Mouse (Mus musculus): ENCODE measurements around the gene Cbx6. TPM values are rescaled to one million over a fixed set of nuclear protein-coding genes. Genes with fewer than 3 reads are reported as not detected.
A peak's percentile ranks its signal among the peaks of the same experiment; 100 is the strongest.

Gene Cbx6
- 11.1 and 19.9 TPM in 2 replicates for polyA plus RNA-seq (2012; rRNA removed)

GRCm38 (mm10) chr15:79834130-79834880 lies at the start of gene Cbx6, which contains the start of gene Npcd:
Cbx6 (minus strand) TSS chr15:79834688.
Npcd (minus strand) TSS chr15:79834237.
- H3K4me3 ChIP-seq (ENCODE audit: low read depth, low read length), result peak within 1 kb of the TSS; percentile 82
- no peaks in the 10 kb centered on the region for H3K27me3 ChIP-seq (ENCODE audit: control insufficient read depth, insufficient read depth, low read length)
- TF ChIP-seq POLR2A (IDR thresholded peaks at IDR 0.05; ENCODE audit: low read depth, low read length) (peak; percentile 47), CTCF (IDR thresholded peaks at IDR 0.05; ENCODE audit: extremely low read depth, insufficient read length, insufficient replicate concordance, low read depth, low read length) (no peak)
- H3K27ac ChIP-seq (ENCODE audit: insufficient read depth, low read depth, low read length), result no peak within 1 kb of the TSS
- 4% methylated on average over 57 of the region's 58 CpGs for WGBS
- H3K36me3 ChIP-seq (ENCODE audit: control insufficient read depth, insufficient read depth, low read length), result no peaks in the 10 kb centered on the region
- H3K4me1 ChIP-seq (ENCODE audit: control insufficient read depth, insufficient read depth, insufficient read length, low read length), result peaks cover 6% of the 10 kb centered on the region

- Histone ChIP-seq H3K36me3 (ENCODE audit: control insufficient read depth, insufficient read depth, low read length) (no peaks in the 10 kb centered on the region), H3K4me1 (ENCODE audit: control insufficient read depth, insufficient read depth, insufficient read length, low read length) (peaks cover 3% of the 10 kb centered on the region; the same call in 1 of the 2 replicates), H3K4me3 (ENCODE audit: low read depth, low read length) (peak overlapping the region; percentile 60), H3K27ac (ENCODE audit: insufficient read depth, low read depth, low read length) (peak overlapping the region; percentile 33; the same call in 1 of the 2 replicates), H3K27me3 (ENCODE audit: control insufficient read depth, insufficient read depth, low read length) (no peaks in the 10 kb centered on the region)
- TF ChIP-seq CTCF (IDR thresholded peaks at IDR 0.05; ENCODE audit: extremely low read depth, insufficient read length, insufficient replicate concordance, low read depth, low read length) (peak; percentile 82), POLR2A (IDR thresholded peaks at IDR 0.05; ENCODE audit: low read depth, low read length) (0 out of 2 replicates have a peak, but pooled peaks have one; percentile 19)
- WGBS, result under 1% methylated on average over 30 of the region's 30 CpGs
These were observed 48.9 kb upstream of the Cbx6 start for GRCm38 (mm10) chr15:79883352-79883822.

- H3K4me3 ChIP-seq (ENCODE audit: low read depth, low read length), result peak overlapping the region; percentile 60; the same call in 1 of the 2 replicates
- 33% methylated on average over 19 of the region's 19 CpGs for WGBS
- H3K36me3 ChIP-seq (ENCODE audit: control insufficient read depth, insufficient read depth, low read length), result no peaks in the 10 kb centered on the region
- no peak overlapping the region for H3K27ac ChIP-seq (ENCODE audit: insufficient read depth, low read depth, low read length)
- H3K27me3 ChIP-seq (ENCODE audit: control insufficient read depth, insufficient read depth, low read length), result no peaks in the 10 kb centered on the region
- peaks cover 3% of the 10 kb centered on the region; the same call in 1 of the 2 replicates for H3K4me1 ChIP-seq (ENCODE audit: control insufficient read depth, insufficient read depth, insufficient read length, low read length)
- no peak for TF ChIP-seq POLR2A (IDR thresholded peaks at IDR 0.05; ENCODE audit: low read depth, low read length)
- no peak for TF ChIP-seq CTCF (IDR thresholded peaks at IDR 0.05; ENCODE audit: extremely low read depth, insufficient read length, insufficient replicate concordance, low read depth, low read length)
These were observed 48.3 kb upstream of the Cbx6 start for GRCm38 (mm10) chr15:79882623-79883267.

GRCm38 (mm10) chr15:79880477-79880876 lies 46.0 kb upstream of the Cbx6 start:
- no peak for TF ChIP-seq POLR2A (IDR thresholded peaks at IDR 0.05; ENCODE audit: low read depth, low read length)
- TF ChIP-seq CTCF (IDR thresholded peaks at IDR 0.05; ENCODE audit: extremely low read depth, insufficient read length, insufficient replicate concordance, low read depth, low read length), result no peak
- no peak overlapping the region for H3K4me3 ChIP-seq (ENCODE audit: low read depth, low read length)
- H3K36me3 ChIP-seq (ENCODE audit: control insufficient read depth, insufficient read depth, low read length), result no peaks in the 10 kb centered on the region
- no peaks in the 10 kb centered on the region for H3K27me3 ChIP-seq (ENCODE audit: control insufficient read depth, insufficient read depth, low read length)
- no peak overlapping the region for H3K27ac ChIP-seq (ENCODE audit: insufficient read depth, low read depth, low read length)
- WGBS, result 82% methylated on average over 3 of the region's 3 CpGs
- peaks cover 3% of the 10 kb centered on the region; the same call in 1 of the 2 replicates for H3K4me1 ChIP-seq (ENCODE audit: control insufficient read depth, insufficient read depth, insufficient read length, low read length)

- no peaks in the 10 kb centered on the region for H3K27me3 ChIP-seq (ENCODE audit: control insufficient read depth, insufficient read depth, low read length)
- peaks cover 3% of the 10 kb centered on the region; the same call in 1 of the 2 replicates for H3K4me1 ChIP-seq (ENCODE audit: control insufficient read depth, insufficient read depth, insufficient read length, low read length)
- TF ChIP-seq POLR2A (IDR thresholded peaks at IDR 0.05; ENCODE audit: low read depth, low read length) (no peak), CTCF (IDR thresholded peaks at IDR 0.05; ENCODE audit: extremely low read depth, insufficient read length, insufficient replicate concordance, low read depth, low read length) (no peak)
- 8% methylated on average over 13 of the region's 13 CpGs for WGBS
- no peaks in the 10 kb centered on the region for H3K36me3 ChIP-seq (ENCODE audit: control insufficient read depth, insufficient read depth, low read length)
- H3K27ac ChIP-seq (ENCODE audit: insufficient read depth, low read depth, low read length), result peak overlapping the region; percentile 6; the same call in 1 of the 2 replicates
- no peak overlapping the region for H3K4me3 ChIP-seq (ENCODE audit: low read depth, low read length)
These were observed 44.8 kb upstream of the Cbx6 start for GRCm38 (mm10) chr15:79879319-79879718.

- no peaks in the 10 kb centered on the region for H3K36me3 ChIP-seq (ENCODE audit: control insufficient read depth, insufficient read depth, low read length)
- H3K27me3 ChIP-seq (ENCODE audit: control insufficient read depth, insufficient read depth, low read length), result no peaks in the 10 kb centered on the region
- H3K4me1 ChIP-seq (ENCODE audit: control insufficient read depth, insufficient read depth, insufficient read length, low read length), result peaks cover 3% of the 10 kb centered on the region; the same call in 1 of the 2 replicates
- TF ChIP-seq CTCF (IDR thresholded peaks at IDR 0.05; ENCODE audit: extremely low read depth, insufficient read length, insufficient replicate concordance, low read depth, low read length) (no peak), POLR2A (IDR thresholded peaks at IDR 0.05; ENCODE audit: low read depth, low read length) (no peak)
- H3K27ac ChIP-seq (ENCODE audit: insufficient read depth, low read depth, low read length), result no peak overlapping the region
- H3K4me3 ChIP-seq (ENCODE audit: low read depth, low read length), result no peak overlapping the region
- 45% methylated on average over 6 of the region's 6 CpGs for WGBS
These were observed 44.2 kb upstream of the Cbx6 start for GRCm38 (mm10) chr15:79878725-79879136.

Measured in small intestine, adult 2 months (tissue).